Mouse (Mus musculus): Measurements from ENCODE around the gene Ap1s3. TPM values are rescaled to one million over a fixed set of nuclear protein-coding genes. Genes with fewer than 3 reads are reported as not detected.

The Ap1s3 gene
- polyA plus RNA-seq, 1 experiment, result 65.9 TPM

DNA sequence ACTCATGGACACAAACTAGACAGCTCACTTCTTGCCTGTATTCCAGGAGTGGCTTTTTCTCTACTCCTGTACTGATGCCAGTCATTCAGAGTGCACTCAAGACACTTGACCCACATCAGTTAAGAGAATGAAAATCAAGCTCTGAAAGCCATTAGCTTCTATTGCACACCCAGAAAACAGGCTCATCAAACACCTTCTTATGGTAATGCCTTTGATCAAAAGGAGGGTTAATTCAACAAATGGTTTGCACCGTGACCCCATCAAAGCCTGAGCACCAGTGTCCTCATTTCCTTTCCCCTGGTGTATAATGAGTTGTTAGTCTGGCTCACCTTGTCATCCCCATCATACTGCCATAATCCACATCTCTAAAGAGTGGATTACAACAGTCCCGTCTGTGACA is 69.3 kb downstream of the Ap1s3 start:
- no peaks in the 10 kb centered on the region for H3K36me3 ChIP-seq (ENCODE audit: control insufficient read depth, insufficient read depth, low read length)
- H3K4me3 ChIP-seq (ENCODE audit: extremely low read depth, insufficient read depth, insufficient read length), result no peak overlapping the region
- no peaks in the 10 kb centered on the region for H3K4me1 ChIP-seq (ENCODE audit: control insufficient read depth, insufficient read depth, insufficient read length)
- TF ChIP-seq CTCF (IDR thresholded peaks at IDR 0.05; ENCODE audit: extremely low read depth, insufficient read depth, insufficient read length, insufficient replicate concordance) (no peak), POLR2A (IDR thresholded peaks at IDR 0.05; ENCODE audit: low read depth, low read length) (no peak)
- DNase-seq (ENCODE audit: low read depth in 1 of 2, low spot score in 2 of 2), result no peak
- no peaks in the 10 kb centered on the region for H3K27me3 ChIP-seq (ENCODE audit: control insufficient read depth, insufficient read depth, low read length)
- no peak overlapping the region for H3K27ac ChIP-seq (ENCODE audit: insufficient read depth, low read length)
- WGBS, result 89% methylated on average over 2 of the region's 2 CpGs

DNA sequence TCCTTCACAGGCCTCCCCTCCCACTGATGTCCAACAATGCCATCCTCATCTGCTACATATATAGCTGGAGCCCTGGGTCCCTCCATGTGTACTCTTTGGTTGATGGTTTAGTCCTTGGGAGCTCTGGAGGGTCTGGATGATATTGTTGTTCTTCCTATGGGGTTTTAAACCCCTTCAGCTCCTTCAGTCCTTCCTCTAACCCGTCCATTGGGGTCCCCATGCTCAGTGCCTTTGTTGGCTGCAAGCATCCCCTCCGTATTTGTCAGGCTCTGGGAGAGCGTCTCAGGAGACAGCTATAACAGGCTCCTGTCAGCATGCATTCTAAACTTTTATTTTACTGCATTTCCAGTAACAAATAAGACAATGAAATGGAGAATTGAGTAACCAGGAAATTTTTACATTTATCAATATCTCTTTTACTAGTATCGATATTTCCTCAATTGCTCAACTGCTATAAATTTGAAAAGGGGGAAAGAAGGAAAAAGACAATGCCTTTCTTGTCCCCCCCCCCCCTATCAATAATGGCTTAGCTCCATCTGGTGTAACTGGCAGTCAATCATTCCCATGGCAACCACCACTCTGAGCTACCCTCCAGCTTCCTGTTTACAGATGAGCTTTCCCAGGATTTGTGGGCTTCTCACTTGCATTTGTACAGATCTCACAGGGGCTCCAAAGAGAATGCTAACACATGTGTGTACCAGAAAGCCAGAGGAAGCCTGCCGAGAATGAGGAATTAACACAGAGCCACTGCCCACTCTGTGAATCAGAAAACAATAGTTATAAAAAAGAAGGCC is 73.2 kb downstream of the Ap1s3 start:
- DNase-seq (ENCODE audit: low read depth in 1 of 2, low spot score in 2 of 2), result no peak
- H3K27me3 ChIP-seq (ENCODE audit: control insufficient read depth, insufficient read depth, low read length), result no peaks in the 10 kb centered on the region
- no peaks in the 10 kb centered on the region for H3K4me1 ChIP-seq (ENCODE audit: control insufficient read depth, insufficient read depth, insufficient read length)
- H3K36me3 ChIP-seq (ENCODE audit: control insufficient read depth, insufficient read depth, low read length), result no peaks in the 10 kb centered on the region
- no peak overlapping the region for H3K27ac ChIP-seq (ENCODE audit: insufficient read depth, low read length)
- 76% methylated on average over 5 of the region's 5 CpGs for WGBS
- TF ChIP-seq POLR2A (IDR thresholded peaks at IDR 0.05; ENCODE audit: low read depth, low read length) (no peak), CTCF (IDR thresholded peaks at IDR 0.05; ENCODE audit: extremely low read depth, insufficient read depth, insufficient read length, insufficient replicate concordance) (no peak)
- no peak overlapping the region for H3K4me3 ChIP-seq (ENCODE audit: extremely low read depth, insufficient read depth, insufficient read length)

DNA sequence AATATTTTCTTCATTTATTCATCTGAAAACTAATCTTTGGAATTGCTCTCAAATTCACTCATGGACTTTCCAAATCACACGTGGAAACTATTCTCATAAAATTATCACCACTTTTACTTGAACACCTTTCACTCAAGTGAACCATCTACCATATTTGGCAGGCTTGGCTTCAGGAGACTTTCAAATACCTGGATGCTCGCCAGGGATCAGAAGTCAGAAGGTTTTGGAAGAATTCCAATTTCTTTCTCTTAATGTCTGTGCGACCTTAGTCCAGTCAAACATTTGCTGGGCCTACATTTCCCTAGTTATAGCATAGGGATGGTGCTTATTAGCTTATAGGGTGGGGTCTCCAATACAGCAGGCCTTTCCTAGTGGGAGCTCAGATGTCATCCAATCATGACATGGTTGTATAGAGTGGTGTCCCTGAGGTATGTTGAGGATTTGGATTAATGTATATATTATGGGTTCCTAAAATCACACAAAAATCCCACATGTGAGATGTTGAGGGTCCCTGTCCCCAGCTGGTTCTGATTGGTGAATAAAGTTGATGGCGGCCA is 79.0 kb downstream of the Ap1s3 start:
- 85% methylated on average over 4 of the region's 4 CpGs for WGBS
- no peaks in the 10 kb centered on the region for H3K36me3 ChIP-seq (ENCODE audit: control insufficient read depth, insufficient read depth, low read length)
- H3K4me1 ChIP-seq (ENCODE audit: control insufficient read depth, insufficient read depth, insufficient read length), result no peaks in the 10 kb centered on the region
- no peak for TF ChIP-seq CTCF (IDR thresholded peaks at IDR 0.05; ENCODE audit: extremely low read depth, insufficient read depth, insufficient read length, insufficient replicate concordance)
- TF ChIP-seq POLR2A (IDR thresholded peaks at IDR 0.05; ENCODE audit: low read depth, low read length), result no peak
- H3K27ac ChIP-seq (ENCODE audit: insufficient read depth, low read length), result no peak overlapping the region
- DNase-seq (ENCODE audit: low read depth in 1 of 2, low spot score in 2 of 2), result no peak
- H3K4me3 ChIP-seq (ENCODE audit: extremely low read depth, insufficient read depth, insufficient read length), result no peak overlapping the region
- H3K27me3 ChIP-seq (ENCODE audit: control insufficient read depth, insufficient read depth, low read length), result no peaks in the 10 kb centered on the region

DNA sequence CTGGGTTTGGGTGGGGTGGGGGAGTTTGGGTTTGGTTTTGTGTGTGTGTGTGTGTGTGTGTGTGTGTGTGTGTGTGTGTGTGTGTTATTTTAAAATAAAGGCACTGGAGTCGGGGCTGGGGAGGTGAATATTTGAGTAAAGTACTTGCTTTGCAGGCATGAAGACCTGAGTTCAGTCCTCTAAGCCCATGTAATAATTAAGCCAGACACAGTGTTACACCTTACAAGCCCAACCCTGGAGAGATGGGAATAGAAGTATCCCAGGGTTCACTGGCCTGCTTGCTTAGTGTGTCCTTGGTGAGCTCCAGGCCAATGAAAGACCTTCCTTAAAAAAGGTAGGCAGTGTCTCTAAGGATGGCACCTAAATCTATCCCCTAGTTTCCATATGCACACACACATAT is 80.7 kb downstream of the Ap1s3 start:
- no peak for DNase-seq (ENCODE audit: low read depth in 1 of 2, low spot score in 2 of 2)
- TF ChIP-seq POLR2A (IDR thresholded peaks at IDR 0.05; ENCODE audit: low read depth, low read length) (no peak), CTCF (IDR thresholded peaks at IDR 0.05; ENCODE audit: extremely low read depth, insufficient read depth, insufficient read length, insufficient replicate concordance) (no peak)
- 75% methylated on average over 1 of the region's 1 CpGs for WGBS
- no peaks in the 10 kb centered on the region for H3K36me3 ChIP-seq (ENCODE audit: control insufficient read depth, insufficient read depth, low read length)
- H3K4me3 ChIP-seq (ENCODE audit: extremely low read depth, insufficient read depth, insufficient read length), result no peak overlapping the region
- H3K4me1 ChIP-seq (ENCODE audit: control insufficient read depth, insufficient read depth, insufficient read length), result no peaks in the 10 kb centered on the region
- no peak overlapping the region for H3K27ac ChIP-seq (ENCODE audit: insufficient read depth, low read length)
- H3K27me3 ChIP-seq (ENCODE audit: control insufficient read depth, insufficient read depth, low read length), result no peaks in the 10 kb centered on the region

DNA sequence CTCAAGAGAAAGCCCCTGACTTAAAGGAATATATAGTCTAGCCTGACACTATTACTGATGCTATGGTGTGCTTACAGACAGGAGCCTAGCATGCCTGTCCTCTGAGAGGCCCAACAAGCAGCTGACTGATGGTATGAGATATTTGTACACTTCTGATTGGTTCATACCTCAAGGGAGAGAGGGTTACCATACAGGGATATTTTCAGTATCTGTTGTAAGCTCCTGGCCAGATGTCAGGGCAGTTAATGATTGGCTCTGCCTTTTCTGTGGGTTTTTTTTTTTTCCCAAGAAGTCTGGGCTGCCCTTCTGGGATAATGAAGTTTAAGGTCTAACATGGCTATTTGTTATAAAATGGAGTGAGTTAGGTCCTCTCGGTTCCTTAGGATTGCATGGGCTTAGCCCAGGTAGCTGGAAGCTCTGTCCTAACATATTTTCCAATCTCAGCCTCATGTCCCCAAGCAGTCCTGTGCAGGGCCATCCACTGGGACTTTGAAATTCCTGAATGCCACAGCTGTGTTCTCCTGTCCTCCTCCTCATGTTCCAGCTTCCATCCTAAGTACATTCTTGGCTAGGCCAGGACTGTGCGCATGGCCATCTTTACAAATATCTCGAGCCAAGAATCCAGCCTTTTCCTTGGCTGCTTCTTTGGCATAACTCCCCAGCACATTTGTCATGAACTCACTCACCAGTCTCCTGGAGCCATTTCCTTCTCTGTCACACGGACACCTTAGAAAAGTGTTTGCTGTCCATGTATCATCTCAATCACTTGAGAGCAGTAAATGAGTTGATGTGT is 81.6 kb downstream of the Ap1s3 start:
- Histone ChIP-seq H3K27me3 (ENCODE audit: control insufficient read depth, insufficient read depth, low read length) (no peaks in the 10 kb centered on the region), H3K27ac (ENCODE audit: insufficient read depth, low read length) (no peak overlapping the region), H3K36me3 (ENCODE audit: control insufficient read depth, insufficient read depth, low read length) (no peaks in the 10 kb centered on the region), H3K4me3 (ENCODE audit: extremely low read depth, insufficient read depth, insufficient read length) (no peak overlapping the region), H3K4me1 (ENCODE audit: control insufficient read depth, insufficient read depth, insufficient read length) (no peaks in the 10 kb centered on the region)
- TF ChIP-seq CTCF (IDR thresholded peaks at IDR 0.05; ENCODE audit: extremely low read depth, insufficient read depth, insufficient read length, insufficient replicate concordance), result no peak
- no peak for TF ChIP-seq POLR2A (IDR thresholded peaks at IDR 0.05; ENCODE audit: low read depth, low read length)
- 88% methylated on average over 4 of the region's 4 CpGs for WGBS
- DNase-seq (ENCODE audit: low read depth in 1 of 2, low spot score in 2 of 2), result no peak

DNA sequence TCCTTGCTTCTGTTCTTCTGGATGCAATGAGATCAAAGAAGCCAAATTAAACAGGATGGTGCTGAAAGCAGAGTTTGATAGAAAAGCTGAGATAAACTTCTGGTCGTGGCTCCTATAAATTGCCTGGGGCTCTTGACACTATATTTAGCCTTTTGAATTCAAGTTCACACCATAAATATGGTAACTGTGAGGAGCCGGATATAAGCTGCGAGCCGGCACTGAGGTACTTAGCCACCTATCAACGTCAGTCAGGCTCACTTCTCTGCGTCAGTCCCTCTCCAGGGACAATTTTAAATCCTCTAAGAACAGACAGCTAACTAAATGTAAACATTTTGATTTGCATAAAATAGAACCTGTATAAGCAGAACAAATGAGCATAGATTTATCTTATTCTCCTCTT is 82.3 kb downstream of the Ap1s3 start:
- H3K4me1 ChIP-seq (ENCODE audit: control insufficient read depth, insufficient read depth, insufficient read length), result no peaks in the 10 kb centered on the region
- TF ChIP-seq CTCF (IDR thresholded peaks at IDR 0.05; ENCODE audit: extremely low read depth, insufficient read depth, insufficient read length, insufficient replicate concordance), result no peak
- no peak for TF ChIP-seq POLR2A (IDR thresholded peaks at IDR 0.05; ENCODE audit: low read depth, low read length)
- H3K36me3 ChIP-seq (ENCODE audit: control insufficient read depth, insufficient read depth, low read length), result no peaks in the 10 kb centered on the region
- H3K4me3 ChIP-seq (ENCODE audit: extremely low read depth, insufficient read depth, insufficient read length), result no peak overlapping the region
- H3K27ac ChIP-seq (ENCODE audit: insufficient read depth, low read length), result no peak overlapping the region
- no peaks in the 10 kb centered on the region for H3K27me3 ChIP-seq (ENCODE audit: control insufficient read depth, insufficient read depth, low read length)
- 87% methylated on average over 6 of the region's 6 CpGs for WGBS
- DNase-seq (ENCODE audit: low read depth in 1 of 2, low spot score in 2 of 2), result no peak

Measured in spleen, adult 2 months (tissue).